Mouse (Mus musculus) thymus, adult 2 months (tissue): ENCODE data around the gene Exph5.

Source experiments
- CTCF ChIP-seq: fragments of 200-500 bp; IDR thresholded peaks from 2 replicates; pipeline ENCODE4 v1.5.1; 2012; ENCODE audit warnings: mild to moderate bottlenecking, control low read depth, low read length, moderate library complexity, borderline replicate concordance; ENCODE audit not compliant: control insufficient read depth, poor library complexity, insufficient read depth; ENCODE audit errors: extremely low read depth
- POLR2A ChIP-seq: fragments of 200-500 bp; IDR thresholded peaks from 2 replicates; pipeline ENCODE4 v1.6.1; 2012; ENCODE audit warnings: mild to moderate bottlenecking, low read length, control low read depth, moderate library complexity; ENCODE audit not compliant: control insufficient read depth, poor library complexity, insufficient read depth; ENCODE audit errors: extremely low read depth

- no peak for TF ChIP-seq POLR2A
- no peak for TF ChIP-seq CTCF
These were observed 33.7 kb downstream of the Exph5 start for GRCm38 (mm10) chr9:53335131-53335530.
